Mouse (Mus musculus): ENCODE results near the gene Rdh16f2.

DNA sequence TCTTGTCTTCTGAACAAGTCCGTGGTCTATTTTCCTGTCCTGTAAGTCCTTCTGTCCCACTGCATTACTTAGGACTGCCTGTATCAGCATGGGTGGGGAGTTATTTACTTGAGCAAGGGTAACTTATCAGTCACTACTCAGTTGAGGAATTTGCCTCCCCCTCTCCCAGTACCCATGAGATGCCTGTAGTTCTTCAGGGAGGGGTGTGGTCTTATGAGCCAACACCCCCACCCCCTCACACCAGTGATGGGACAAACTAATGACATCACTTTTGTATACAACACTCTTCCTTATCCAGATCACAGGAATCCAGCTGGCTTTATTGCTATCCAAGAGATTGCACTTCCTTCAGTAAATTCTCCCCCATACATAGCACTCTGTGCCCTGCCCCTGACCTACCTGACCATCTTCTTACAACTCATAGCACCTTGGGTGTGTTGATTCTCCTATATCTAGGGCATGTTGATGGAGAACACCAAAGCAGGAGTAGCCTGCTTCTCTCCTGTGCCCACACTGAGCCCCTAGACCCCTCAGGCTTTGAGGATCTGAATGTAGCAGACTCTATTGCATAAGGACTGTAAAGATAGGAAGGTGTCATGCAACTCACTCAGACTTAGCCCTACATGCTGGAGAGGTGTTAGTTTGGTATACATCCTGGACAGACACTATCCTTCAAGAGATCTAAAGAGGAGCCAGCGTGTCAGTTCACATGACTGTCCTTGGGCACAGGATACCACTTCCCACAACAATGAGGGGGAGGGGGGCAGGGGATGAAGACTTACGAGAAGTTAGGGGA is 12.2 kb downstream of the Rdh16f2 start:
- TF ChIP-seq CTCF (IDR thresholded peaks at IDR 0.05; ENCODE audit: extremely low read depth, insufficient read depth, low read length): no peak
- no peak for TF ChIP-seq POLR2A (IDR thresholded peaks at IDR 0.05; ENCODE audit: extremely low read depth, insufficient read depth, low read length)
